Mouse (Mus musculus) gastrocnemius, postnatal 14 days (tissue): Measurements from ENCODE around the gene Syngr2. TPM values are rescaled to one million over a fixed set of nuclear protein-coding genes. Genes with fewer than 3 reads are reported as not detected.
"Not testable (repeated sequence)": the region's sequence is repeated elsewhere in the genome, so short reads cannot be mapped to it uniquely, and the experiment has no call there.

Source experiments
- DNase-seq: peaks from one replicate; pipeline ENCODE4 v3.0.0; 2021; ENCODE audit warnings: mixed read lengths
- intact Hi-C: fragments of 180-260 bp; cut with DNase I; formaldehyde crosslinking; loops from one replicate; pipeline ENCODE4 v1.15.1; 2025; ENCODE audit warnings: low total_unique reads
- total RNA-seq, 2 experiments: library from RNA; stranded (reverse); gene quantifications; 2 replicates each; pipeline ENCODE4 v1.2.3; 2021

The Syngr2 gene
- total RNA-seq, 2 experiments from 2014 or later, result 104 to 111 TPM

- intact Hi-C loops, result no loop called here
Observed at GRCm38 (mm10) chr11:117779434-117780198, 29.9 kb upstream of the Syngr2 start.

DNA sequence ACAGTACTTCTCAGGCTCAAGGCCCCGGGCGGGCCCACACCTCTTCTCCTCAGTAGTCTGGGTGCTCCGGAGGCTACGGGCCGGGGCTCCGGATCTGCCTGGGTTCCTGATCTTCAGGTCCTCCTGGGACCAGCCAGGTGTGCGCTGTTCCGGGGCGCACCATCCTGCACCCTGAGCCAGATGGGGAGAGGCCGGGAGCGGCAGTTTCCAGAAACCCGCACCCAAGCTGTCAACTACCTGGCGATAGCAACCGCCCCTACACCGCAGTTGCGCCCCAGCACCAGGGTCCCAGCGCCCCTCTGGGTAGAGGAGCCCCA is 29.3 kb upstream of the Syngr2 start:
- intact Hi-C loops, result no loop called here
- DNase-seq, result no peak

More at GRCm38 (mm10) chr11:117779434-117780198, 29.9 kb upstream of the Syngr2 start:
- peak; percentile 75 for DNase-seq

DNA sequence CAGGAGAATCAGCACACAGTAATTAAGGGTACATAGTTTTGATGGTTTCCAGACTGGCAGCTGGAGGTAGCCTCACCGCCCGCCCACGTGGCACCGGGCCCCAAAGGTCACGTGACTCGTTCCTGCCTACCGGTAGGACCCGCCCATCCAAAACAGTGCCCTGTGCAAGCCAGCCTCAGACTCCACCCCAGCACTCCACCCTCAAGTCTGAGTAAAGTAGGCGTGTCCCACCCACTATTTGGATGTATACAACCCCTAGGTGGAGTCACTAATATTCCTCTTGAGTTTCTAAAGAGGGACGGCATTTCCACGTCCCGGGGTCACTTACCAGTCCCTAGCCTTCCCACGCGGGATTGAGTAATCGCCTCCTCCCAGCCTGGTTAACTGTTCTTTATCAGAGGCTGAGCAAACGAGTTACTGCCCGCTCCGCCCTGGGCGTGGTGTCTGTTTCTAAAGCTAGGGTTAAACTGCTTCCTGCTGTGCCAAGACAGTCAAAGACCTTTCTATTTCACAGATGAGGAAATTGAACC is 28.8 kb upstream of the Syngr2 start:
- intact Hi-C loops, result no loop called here
- peak; percentile 84 for DNase-seq

GRCm38 (mm10) chr11:117781199-117781821 is 28.2 kb upstream of the Syngr2 start:
- DNase-seq, result peak; percentile 71
- intact Hi-C loops, result no loop called here

DNA sequence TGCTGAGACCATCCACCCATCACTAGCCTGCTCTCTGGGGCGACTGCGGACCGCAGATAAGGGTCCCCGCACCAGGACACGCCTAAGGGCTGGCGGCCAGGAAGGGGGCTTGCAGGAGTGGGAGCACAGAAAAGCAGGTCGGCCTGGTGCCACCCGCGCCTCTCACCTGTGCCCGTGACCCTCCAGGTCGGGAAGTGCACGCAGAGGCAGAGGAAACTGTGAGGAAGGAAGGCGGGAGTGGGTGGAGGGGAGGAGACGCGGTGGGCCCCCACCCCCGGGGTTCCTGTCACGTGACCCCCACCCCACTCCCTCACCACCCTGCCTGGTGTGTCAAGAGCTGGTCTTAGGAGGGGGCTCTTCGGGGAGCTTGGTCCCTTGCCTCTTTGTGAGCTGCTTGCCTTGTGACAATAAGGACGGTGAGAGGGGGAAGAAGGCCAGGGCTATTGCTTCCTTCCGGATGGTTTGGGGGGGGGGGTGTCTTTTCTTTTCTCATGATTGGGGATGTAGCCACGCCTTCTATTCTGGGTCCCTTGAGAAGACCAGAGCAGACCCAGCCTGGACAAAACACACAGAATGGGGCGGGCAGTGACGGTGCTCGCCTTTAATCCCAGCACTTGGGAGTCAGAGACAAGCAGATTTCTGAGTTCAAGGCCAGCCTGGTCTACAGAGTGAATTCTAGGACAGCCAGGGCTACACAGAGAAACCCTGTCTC is 27.3 kb upstream of the Syngr2 start, which contains the start of the genes Tmc8 and Tmc6:
Gene Tmc8 (plus strand): TSS at position 84 of the 712 bp plus-strand sequence.
Gene Tmc6 (minus strand): TSS at position 206 of the 712 bp plus-strand sequence.
- intact Hi-C loops, result no loop called here
- no peak for DNase-seq

GRCm38 (mm10) chr11:117782705-117783034 is 26.8 kb upstream of the Syngr2 start:
- no peak for DNase-seq
- intact Hi-C loops, result no loop called here

DNA sequence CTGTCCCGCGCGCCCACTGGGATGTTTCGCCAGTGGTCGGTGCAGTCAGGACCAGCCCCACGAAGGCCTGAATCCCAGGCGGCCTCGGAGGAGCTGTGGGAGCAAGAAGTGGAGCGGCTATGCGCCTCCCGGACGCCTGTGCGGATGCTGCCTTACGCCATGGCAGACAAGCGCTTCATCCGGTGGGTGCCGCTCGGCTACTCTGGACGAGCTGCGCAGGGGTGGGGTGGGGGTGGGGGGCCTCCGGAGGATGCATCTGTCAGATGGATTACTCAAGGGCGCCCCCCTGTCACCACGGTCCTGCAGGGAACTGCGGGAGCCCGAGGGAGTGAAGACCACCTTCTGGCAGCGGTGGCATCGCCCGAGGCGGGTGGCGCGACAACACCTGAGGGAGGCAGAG is 26.4 kb upstream of the Syngr2 start:
- intact Hi-C loops, result no loop called here
- DNase-seq, result peak; percentile 61

- no peak for DNase-seq
- intact Hi-C loops, result no loop called here
Observed at GRCm38 (mm10) chr11:117783683-117784309, 25.7 kb upstream of the Syngr2 start.

DNA sequence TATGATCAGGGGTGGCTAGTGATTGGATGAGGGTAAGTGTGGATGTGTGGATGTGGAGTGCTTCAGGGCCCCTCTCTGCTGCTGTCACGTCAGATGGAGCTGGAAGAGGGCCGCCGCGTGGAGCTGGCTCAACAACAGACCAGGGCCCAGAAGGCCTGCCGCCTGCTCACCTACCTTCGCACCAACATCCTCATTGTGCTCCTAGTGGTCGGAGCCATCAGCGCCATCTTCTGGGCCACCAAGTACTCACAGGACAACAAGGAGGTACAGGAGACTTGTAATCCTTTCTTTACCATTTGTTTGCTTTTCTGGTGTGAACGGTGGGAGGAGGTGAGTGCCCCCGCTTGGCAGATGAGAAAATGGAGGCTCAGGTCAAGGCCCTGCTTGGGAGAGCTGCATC is 23.2 kb upstream of the Syngr2 start:
- intact Hi-C loops, result loop anchor here (5.0 kb wide), 1 partner anchor 74 kb away; no protein-coding TSS in a partner anchor
- peak; percentile 52 for DNase-seq

DNA sequence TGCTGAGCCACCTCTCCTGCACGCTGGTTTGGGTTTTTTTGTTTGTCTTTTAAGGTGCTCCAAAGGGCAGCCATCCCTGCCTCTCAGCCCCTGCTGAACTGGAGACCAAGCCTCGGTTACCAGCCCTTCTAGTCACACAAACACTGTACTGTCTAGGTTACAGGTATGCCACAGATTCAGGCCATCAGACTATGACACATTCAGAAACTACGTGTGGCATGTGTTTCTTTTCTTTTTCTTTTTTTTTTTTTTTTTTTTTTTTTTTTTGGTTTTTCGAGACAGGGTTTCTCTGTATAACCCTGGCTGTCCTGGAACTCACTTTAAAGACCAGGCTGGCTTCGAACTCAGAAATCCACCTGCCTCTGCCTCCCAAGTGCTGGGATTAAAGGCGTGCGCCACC is 21.0 kb upstream of the Syngr2 start:
- not testable (repeated sequence) for DNase-seq
- intact Hi-C loops, result loop anchor here (5.0 kb wide), 1 partner anchor 76 kb away; no protein-coding TSS in a partner anchor

DNA sequence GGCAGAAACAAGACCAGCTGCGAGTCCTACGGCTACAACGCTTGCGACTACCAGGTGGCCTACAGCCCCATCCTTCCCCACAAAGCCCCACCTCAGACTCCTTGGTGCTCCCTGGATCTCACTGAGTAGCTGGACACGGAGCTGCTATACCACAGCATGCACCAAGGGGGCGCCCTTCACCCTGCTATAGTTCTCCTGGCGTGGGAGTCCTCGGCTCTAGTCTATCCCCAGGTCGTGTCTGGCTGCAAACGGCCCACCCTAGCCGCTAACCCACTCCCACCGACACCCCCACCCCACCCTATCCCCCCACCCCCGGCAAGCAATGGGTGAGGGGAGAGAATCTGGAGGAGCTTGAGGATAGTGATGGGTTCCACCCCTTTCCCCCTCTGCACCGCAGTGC is 19.2 kb upstream of the Syngr2 start:
- intact Hi-C loops, result loop anchor here (2.0 kb wide), 1 partner anchor 35 kb away; the partner anchor contains the start of gene Afmid
- peak; percentile 76 for DNase-seq

GRCm38 (mm10) chr11:117790703-117791440 is 18.6 kb upstream of the Syngr2 start:
- intact Hi-C loops, result loop anchor here (2.0 kb wide), 1 partner anchor 34 kb away; the partner anchor contains the start of gene Afmid
- no peak for DNase-seq

DNA sequence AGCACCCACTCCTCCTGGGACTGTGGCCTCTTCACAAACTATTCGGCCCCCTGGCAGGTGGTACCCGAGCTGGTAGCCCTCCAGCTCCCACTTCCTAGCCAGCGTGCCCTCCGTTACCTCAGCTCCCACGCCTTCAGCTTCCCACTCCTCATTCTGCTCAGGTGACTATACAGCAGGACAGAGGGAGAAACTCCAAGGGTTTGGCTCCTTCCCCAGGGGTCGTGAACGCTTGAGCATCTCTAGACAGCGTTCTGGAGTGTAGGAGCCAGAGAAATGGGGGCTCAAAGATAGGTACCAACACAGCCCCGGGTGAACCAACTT is 18.1 kb upstream of the Syngr2 start:
- intact Hi-C loops, result loop anchor here (2.0 kb wide), 1 partner anchor 33 kb away; the partner anchor contains the start of gene Afmid
- DNase-seq, result no peak

- no peak for DNase-seq
- intact Hi-C loops, result no loop called here
Observed at GRCm38 (mm10) chr11:117792281-117792888, 17.1 kb upstream of the Syngr2 start.

DNA sequence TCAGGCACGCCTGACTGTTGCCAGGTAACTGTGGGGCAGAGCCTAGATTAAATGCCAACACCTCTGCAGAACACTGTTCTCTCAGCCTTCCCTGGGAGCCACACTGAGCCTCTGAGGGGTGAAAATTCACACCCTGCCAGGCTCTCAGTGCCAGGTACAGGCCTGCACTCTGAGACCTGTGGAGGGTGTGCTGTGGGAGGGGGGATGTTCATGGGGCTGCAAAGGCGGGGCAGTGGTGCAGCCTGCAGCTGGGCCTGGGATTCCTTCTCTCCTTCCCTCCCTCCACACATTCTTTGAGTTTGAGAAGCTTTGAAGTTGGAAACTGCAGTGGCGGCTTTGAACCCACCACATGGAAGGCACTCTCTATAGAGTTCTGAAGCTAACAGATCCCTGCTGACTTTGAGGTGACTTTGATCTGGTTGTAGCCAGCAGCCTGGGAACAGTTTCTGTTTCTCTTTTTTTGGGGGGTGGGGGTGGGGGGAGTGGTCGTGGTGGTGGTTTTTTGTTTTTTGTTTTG is 15.4 kb upstream of the Syngr2 start:
- DNase-seq, result no peak
- intact Hi-C loops, result no loop called here

DNA sequence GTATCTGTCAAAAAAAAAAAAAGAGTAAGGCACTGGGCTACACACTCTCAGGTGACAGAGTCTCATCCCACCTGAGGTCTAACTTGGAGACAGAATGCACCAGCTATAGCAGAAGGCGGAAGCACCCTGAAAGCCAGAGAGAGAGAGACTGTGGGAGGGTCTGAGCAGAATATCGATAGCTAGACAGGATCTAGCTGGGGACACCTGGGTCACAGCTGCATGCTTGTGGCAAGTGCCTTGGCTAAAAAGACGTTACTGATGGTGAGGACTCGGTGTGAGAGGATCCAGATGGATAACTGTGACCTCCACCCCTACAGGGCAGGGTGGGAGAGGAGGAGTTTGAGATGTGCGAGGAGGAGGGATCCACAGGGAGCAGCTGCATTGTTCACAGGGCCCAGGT is 12.5 kb upstream of the Syngr2 start:
- DNase-seq, result no peak
- intact Hi-C loops, result no loop called here

- intact Hi-C loops, result no loop called here
- no peak for DNase-seq
Observed at GRCm38 (mm10) chr11:117797511-117798159, 11.8 kb upstream of the Syngr2 start, which contains the start of gene 6030468B19Rik. 6030468B19Rik (plus strand) TSS chr11:117797660.

GRCm38 (mm10) chr11:117798160-117798541 is 11.3 kb upstream of the Syngr2 start:
- DNase-seq, result no peak
- intact Hi-C loops, result no loop called here
